Mouse (Mus musculus): ENCODE measurements around the gene Axdnd1. TPM values are rescaled to one million over a fixed set of nuclear protein-coding genes. Genes with fewer than 3 reads are reported as not detected.

Axdnd1 gene
- total RNA-seq, 1 experiment, result 0.49 TPM

DNA sequence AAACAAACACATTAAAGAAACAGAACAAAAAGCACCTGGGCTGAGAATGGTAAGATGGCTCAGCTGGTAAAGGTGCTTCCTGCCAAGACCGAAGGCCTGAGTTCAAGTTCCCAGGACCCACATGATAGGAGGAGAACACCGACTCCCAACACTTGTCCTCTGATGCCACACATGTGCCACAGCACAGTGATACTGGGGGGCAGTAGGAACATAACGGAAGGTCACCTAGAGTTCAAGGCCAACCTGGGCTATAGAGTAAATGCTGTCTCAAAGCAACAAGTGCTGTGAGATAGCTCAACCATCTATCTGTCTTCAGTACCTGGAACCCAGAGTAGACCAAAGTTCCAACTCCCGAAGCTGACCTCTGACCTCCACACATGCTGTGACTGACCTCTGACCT is 39.3 kb upstream of the Axdnd1 start:
- Histone ChIP-seq H3K4me1 (ENCODE audit: control insufficient read depth in 2 of 2, insufficient read depth in 2 of 2, low read length in 2 of 2, poor library complexity in 1 of 2) (no peaks in the 10 kb centered on the region), H3K36me3 (ENCODE audit: control insufficient read depth, insufficient read depth, low read length, poor library complexity, severe bottlenecking) (peaks cover 4% of the 10 kb centered on the region; the same call in 1 of the 2 replicates), H3K9ac (ENCODE audit: insufficient read depth, low read depth, low read length, poor library complexity, severe bottlenecking) (no peak overlapping the region), H3K9me3 (ENCODE audit: control insufficient read depth, insufficient read depth, low read depth, low read length) (no peaks in the 10 kb centered on the region), H3K4me3 (ENCODE audit: insufficient read depth in 1 of 2, low read depth in 1 of 2, low read length in 2 of 2, poor library complexity in 1 of 2, severe bottlenecking in 1 of 2) (no peak overlapping the region), H3K27ac (ENCODE audit: insufficient read depth, low read depth, low read length, poor library complexity, severe bottlenecking) (no peak overlapping the region)
- in situ Hi-C loops (cut with MboI; ENCODE audit: low sequenced_read_pairs in 2 of 2, unreplicated experiment in 2 of 2), result no loop called here
- no peak for DNase-seq (ENCODE audit: low read depth, low spot score)
- no peak for TF ChIP-seq HCFC1 (IDR thresholded peaks at IDR 0.05; ENCODE audit: borderline replicate concordance, insufficient read depth, low read length)
- TF ChIP-seq CHD2 (IDR thresholded peaks at IDR 0.05; ENCODE audit: low read depth, low read length), result no peak

DNA sequence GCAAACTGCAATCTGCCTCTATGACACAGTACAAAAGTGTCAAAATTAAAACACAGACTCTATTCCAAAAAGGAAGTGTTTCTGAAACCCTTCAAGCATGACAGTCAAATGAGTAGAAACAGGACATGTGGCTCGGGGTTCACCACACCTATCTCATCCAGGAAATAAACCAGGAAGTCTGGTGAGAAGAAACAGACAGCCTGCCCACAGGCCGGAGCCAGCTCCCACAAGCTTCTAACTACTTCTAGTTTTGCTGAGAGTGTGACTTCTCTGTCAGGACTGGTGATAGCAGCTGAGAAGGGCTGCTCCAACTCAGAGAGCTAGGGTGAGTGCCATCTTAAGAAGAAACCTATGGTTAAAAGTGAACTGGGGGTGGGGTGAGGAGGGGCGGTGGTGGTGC is 38.7 kb upstream of the Axdnd1 start:
- Histone ChIP-seq H3K9ac (ENCODE audit: insufficient read depth, low read depth, low read length, poor library complexity, severe bottlenecking) (no peak overlapping the region), H3K4me1 (ENCODE audit: control insufficient read depth in 2 of 2, insufficient read depth in 2 of 2, low read length in 2 of 2, poor library complexity in 1 of 2) (no peaks in the 10 kb centered on the region), H3K9me3 (ENCODE audit: control insufficient read depth, insufficient read depth, low read depth, low read length) (no peaks in the 10 kb centered on the region), H3K4me3 (ENCODE audit: insufficient read depth in 1 of 2, low read depth in 1 of 2, low read length in 2 of 2, poor library complexity in 1 of 2, severe bottlenecking in 1 of 2) (no peak overlapping the region), H3K27ac (ENCODE audit: insufficient read depth, low read depth, low read length, poor library complexity, severe bottlenecking) (no peak overlapping the region), H3K36me3 (ENCODE audit: control insufficient read depth, insufficient read depth, low read length, poor library complexity, severe bottlenecking) (peaks cover 6% of the 10 kb centered on the region; the same call in 1 of the 2 replicates)
- DNase-seq (ENCODE audit: low read depth, low spot score), result no peak
- in situ Hi-C loops (cut with MboI; ENCODE audit: low sequenced_read_pairs in 2 of 2, unreplicated experiment in 2 of 2), result no loop called here
- TF ChIP-seq MAFK (IDR thresholded peaks at IDR 0.05; ENCODE audit: insufficient read depth, low read depth, low read length), result no peak
- TF ChIP-seq HCFC1 (IDR thresholded peaks at IDR 0.05; ENCODE audit: borderline replicate concordance, insufficient read depth, low read length), result no peak
- TF ChIP-seq CHD2 (IDR thresholded peaks at IDR 0.05; ENCODE audit: low read depth, low read length), result no peak
- no peak for TF ChIP-seq ZNF384 (IDR thresholded peaks at IDR 0.05; ENCODE audit: low read depth, low read length)
- TF ChIP-seq ZC3H11A (IDR thresholded peaks at IDR 0.05; ENCODE audit: borderline replicate concordance, low read depth, low read length), result no peak

DNA sequence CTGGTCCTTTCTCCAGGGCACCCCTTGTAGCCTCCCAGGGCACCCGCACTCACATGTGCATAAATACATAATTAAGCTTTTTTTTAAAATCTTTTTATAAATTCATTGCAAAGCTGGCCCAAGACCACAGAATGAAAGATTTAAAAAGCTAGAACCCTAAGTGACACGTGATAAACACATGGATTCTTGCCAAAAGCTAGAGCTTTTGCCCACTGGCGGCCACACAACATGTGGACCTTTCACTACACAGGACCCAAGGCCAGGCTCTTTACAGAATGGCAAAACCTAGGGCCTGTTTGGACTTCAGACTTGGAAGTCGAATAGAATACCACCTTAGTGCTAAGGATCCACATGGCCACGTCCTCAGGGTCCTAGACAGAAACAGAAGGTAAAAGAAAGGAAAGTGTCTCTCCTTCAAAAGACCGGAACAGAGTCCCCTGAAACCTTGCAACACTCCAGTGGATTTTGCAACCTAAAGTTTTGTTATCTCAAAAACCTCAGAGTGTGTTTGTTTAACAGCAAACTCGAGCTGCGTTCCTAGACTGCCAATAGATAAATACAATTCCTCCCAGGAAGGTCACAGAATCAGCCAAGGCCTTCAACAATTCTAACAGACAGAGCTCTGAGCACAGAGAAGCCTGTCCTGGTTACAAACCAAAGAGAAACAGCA is 37.6 kb upstream of the Axdnd1 start:
- in situ Hi-C loops (cut with MboI; ENCODE audit: low sequenced_read_pairs in 2 of 2, unreplicated experiment in 2 of 2), result no loop called here

DNA sequence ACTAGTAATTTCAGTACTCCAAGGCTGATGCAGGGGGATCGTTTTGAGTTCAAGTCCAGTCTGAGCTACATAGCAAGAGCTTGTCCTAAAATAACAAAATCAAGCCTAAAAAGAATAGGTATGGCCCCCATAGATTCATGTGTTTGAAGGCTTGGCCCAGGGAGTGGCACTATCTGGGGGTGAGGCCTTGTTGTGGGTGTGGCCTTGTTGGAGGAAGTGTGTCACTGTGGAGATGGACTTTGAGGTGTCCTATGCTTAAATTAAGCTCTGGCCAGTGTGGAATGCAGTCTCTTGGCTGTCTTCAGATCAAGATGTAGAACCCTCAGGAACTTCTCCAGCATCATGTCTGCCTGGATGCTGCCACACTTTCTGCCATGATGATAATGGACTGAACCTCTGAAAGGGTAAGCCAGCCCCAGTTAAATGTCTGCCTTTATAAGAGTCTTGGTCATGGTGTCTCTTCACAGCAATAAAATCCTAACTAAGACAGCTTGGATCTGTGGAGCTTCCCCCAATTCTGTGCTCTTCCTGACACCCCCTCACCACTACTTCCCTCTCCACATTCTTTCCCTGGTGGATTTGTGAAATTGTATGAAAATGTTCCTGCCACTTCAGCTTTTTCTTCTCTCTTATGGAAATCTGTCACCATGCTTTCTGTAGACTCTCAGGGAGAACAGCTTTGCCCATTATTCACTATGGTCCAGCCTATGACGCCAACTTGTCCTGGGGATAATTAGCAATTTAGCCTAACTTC is 34.2 kb upstream of the Axdnd1 start:
- peaks cover 8% of the 10 kb centered on the region; the same call in 1 of the 2 replicates for H3K36me3 ChIP-seq (ENCODE audit: control insufficient read depth, insufficient read depth, low read length, poor library complexity, severe bottlenecking)
- no peak overlapping the region for H3K4me3 ChIP-seq (ENCODE audit: insufficient read depth in 1 of 2, low read depth in 1 of 2, low read length in 2 of 2, poor library complexity in 1 of 2, severe bottlenecking in 1 of 2)
- in situ Hi-C loops (cut with MboI; ENCODE audit: low sequenced_read_pairs in 2 of 2, unreplicated experiment in 2 of 2), result no loop called here
- no peak for DNase-seq (ENCODE audit: low read depth, low spot score)
- no peaks in the 10 kb centered on the region for H3K9me3 ChIP-seq (ENCODE audit: control insufficient read depth, insufficient read depth, low read depth, low read length)
- H3K27ac ChIP-seq (ENCODE audit: insufficient read depth, low read depth, low read length, poor library complexity, severe bottlenecking), result no peak overlapping the region
- no peak for TF ChIP-seq MAFK (IDR thresholded peaks at IDR 0.05; ENCODE audit: insufficient read depth, low read depth, low read length)
- no peak for TF ChIP-seq CHD2 (IDR thresholded peaks at IDR 0.05; ENCODE audit: low read depth, low read length)
- no peak for TF ChIP-seq ZNF384 (IDR thresholded peaks at IDR 0.05; ENCODE audit: low read depth, low read length)
- TF ChIP-seq HCFC1 (IDR thresholded peaks at IDR 0.05; ENCODE audit: borderline replicate concordance, insufficient read depth, low read length), result no peak
- TF ChIP-seq ZC3H11A (IDR thresholded peaks at IDR 0.05; ENCODE audit: borderline replicate concordance, low read depth, low read length), result no peak
- peaks cover 0 to 1% of the 10 kb centered on the region in 2 experiments; a peak in 1 of 4 replicates for H3K4me1 ChIP-seq (ENCODE audit: control insufficient read depth in 2 of 2, insufficient read depth in 2 of 2, low read length in 2 of 2, poor library complexity in 1 of 2)
- no peak overlapping the region for H3K9ac ChIP-seq (ENCODE audit: insufficient read depth, low read depth, low read length, poor library complexity, severe bottlenecking)

More for the DNA sequence above, 37.6 kb upstream of the Axdnd1 start:
- peaks cover 6% of the 10 kb centered on the region; the same call in 1 of the 2 replicates for H3K36me3 ChIP-seq (ENCODE audit: control insufficient read depth, insufficient read depth, low read length, poor library complexity, severe bottlenecking)
- TF ChIP-seq MAFK (IDR thresholded peaks at IDR 0.05; ENCODE audit: insufficient read depth, low read depth, low read length) (no peak), HCFC1 (IDR thresholded peaks at IDR 0.05; ENCODE audit: borderline replicate concordance, insufficient read depth, low read length) (no peak), ZC3H11A (IDR thresholded peaks at IDR 0.05; ENCODE audit: borderline replicate concordance, low read depth, low read length) (no peak), CHD2 (IDR thresholded peaks at IDR 0.05; ENCODE audit: low read depth, low read length) (no peak), ZNF384 (IDR thresholded peaks at IDR 0.05; ENCODE audit: low read depth, low read length) (no peak)
- DNase-seq (ENCODE audit: low read depth, low spot score), result no peak
- no peak overlapping the region for H3K27ac ChIP-seq (ENCODE audit: insufficient read depth, low read depth, low read length, poor library complexity, severe bottlenecking)
- no peaks in the 10 kb centered on the region for H3K9me3 ChIP-seq (ENCODE audit: control insufficient read depth, insufficient read depth, low read depth, low read length)
- no peak overlapping the region for H3K4me3 ChIP-seq (ENCODE audit: insufficient read depth in 1 of 2, low read depth in 1 of 2, low read length in 2 of 2, poor library complexity in 1 of 2, severe bottlenecking in 1 of 2)
- no peak overlapping the region for H3K9ac ChIP-seq (ENCODE audit: insufficient read depth, low read depth, low read length, poor library complexity, severe bottlenecking)
- no peaks in the 10 kb centered on the region for H3K4me1 ChIP-seq (ENCODE audit: control insufficient read depth in 2 of 2, insufficient read depth in 2 of 2, low read length in 2 of 2, poor library complexity in 1 of 2)
